Mouse (Mus musculus) c-Kit-positive CD71-negative TER-119-negative erythroid progenitor cells, embryonic 14.5 days (primary cell): ENCODE data around the gene Nrgn.

ENCODE experiments used
- DNase-seq: peaks from one replicate; pipeline ENCODE4 v3.0.0-alpha.2; 2013; ENCODE audit warnings: low read depth

Gene Nrgn

DNA sequence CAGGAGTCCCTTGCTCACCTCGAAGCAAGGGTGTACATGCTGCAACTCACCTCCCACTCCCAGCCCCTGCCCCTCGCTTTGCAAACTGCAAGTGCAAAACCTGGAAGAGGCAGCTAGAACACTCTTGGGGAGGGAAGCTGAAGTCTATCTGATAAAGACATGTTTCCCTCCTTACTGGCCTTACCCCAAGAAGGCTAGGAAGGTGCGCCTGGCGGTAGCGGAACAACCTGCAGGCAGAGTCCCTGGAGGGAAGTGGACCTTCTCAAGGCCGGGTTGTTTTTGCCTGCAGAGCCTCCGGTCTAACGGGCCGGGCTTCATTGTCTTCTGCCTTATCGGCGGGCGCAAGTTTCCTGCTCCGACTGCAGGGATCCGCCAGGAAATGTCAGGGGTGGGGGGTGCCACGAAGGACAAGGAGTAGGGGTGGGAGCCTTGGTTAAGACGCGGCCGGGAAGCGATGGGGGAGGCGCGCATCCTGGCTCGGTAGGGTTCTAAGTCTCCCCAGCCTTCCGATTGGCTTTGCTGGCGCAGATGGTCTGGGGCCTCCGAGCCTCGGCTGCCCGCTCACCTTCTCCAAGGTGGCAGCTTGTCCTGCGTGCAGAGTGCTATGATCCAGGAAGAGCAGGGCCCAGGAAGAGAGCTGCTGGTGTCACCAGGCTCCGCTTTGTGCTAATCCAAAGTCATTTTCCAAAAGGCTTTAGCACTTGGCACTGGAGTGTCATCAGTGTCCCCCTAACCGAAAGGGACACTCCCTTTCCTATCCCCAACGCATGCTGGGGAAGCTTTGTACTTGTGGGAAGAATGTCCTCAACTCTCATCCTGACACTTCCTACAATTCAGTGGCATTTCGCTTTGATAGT lies 22.4 kb downstream of the Nrgn start:
- DNase-seq, result no peak

DNA sequence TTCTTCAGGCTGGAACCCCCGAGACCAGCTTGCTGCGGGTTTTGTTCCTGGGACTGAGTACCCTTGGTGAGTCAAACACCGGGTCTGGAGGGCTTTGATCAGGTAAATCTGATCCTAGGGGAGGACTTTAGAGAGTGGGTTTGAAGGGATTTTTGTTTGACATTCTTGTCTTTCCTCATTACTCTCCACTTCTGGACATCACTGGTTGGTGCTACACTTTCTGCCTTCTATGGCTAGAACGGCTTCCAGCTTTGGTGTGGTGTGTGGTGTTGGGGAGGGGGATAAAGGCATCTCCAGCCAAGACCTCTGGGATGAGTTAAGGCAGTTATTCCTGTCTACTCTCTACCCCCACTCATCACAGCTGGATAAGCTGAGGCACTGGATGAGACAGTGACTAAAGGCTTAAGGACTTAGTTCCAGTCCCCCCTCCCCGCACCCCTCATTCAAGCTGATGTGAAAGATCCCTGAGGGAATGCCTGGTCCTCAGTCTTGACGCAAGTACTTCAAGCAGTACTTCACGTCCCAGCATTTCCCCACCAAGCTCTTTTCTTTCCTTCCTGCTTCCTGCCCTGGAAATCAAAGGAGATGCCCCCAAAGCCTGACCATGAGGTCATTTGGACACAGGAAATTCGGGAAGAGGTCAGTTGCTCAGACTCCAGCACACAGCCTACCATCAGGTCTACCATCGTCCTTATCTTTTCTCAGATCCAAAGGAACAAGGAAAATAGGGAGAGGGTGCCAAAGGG lies 24.3 kb downstream of the Nrgn start:
- DNase-seq, result no peak

DNA sequence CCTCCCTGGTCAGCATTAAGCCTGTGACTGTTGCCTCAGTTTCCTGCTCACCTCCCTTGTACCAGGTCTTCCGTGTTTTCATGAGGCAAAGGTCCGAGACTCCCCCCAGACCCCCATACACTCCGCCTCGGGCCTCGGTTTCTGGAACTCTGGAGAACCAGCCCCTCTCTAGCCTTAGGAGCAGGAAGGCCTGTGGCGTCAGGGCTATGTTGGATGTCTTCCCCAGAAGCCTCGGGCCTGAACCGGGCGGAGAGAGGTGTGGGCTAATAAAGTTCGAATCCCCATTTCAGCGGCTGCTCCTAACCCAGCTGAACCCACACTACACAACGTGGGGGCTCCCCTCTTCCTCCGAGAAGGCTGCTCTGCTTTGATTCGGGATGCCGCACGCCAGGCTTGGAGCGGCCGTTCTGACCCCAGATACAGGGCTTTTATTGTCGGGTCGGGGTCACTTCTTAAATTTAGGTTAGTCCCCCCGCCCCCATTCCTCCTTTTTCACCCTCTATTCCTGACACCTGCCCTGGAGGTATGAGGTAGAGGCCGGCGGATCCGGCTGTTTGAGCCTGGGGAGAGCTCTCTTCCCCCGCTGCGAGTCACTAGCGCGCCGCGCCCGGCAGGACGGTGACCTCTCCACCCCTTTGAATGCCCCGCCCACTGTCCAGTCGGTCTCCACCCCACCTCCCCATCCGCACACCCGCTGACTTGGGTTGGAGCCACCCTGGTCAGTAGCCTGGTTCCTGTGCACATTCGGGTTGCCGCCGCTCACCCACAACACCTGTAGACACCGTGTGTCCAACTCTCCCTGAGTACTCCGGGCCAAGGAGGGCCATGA lies 25.1 kb downstream of the Nrgn start, which contains the start of gene Esam:
Esam (plus strand) TSS at position 683 of the 829 bp plus-strand sequence.
- DNase-seq, result no peak

DNA sequence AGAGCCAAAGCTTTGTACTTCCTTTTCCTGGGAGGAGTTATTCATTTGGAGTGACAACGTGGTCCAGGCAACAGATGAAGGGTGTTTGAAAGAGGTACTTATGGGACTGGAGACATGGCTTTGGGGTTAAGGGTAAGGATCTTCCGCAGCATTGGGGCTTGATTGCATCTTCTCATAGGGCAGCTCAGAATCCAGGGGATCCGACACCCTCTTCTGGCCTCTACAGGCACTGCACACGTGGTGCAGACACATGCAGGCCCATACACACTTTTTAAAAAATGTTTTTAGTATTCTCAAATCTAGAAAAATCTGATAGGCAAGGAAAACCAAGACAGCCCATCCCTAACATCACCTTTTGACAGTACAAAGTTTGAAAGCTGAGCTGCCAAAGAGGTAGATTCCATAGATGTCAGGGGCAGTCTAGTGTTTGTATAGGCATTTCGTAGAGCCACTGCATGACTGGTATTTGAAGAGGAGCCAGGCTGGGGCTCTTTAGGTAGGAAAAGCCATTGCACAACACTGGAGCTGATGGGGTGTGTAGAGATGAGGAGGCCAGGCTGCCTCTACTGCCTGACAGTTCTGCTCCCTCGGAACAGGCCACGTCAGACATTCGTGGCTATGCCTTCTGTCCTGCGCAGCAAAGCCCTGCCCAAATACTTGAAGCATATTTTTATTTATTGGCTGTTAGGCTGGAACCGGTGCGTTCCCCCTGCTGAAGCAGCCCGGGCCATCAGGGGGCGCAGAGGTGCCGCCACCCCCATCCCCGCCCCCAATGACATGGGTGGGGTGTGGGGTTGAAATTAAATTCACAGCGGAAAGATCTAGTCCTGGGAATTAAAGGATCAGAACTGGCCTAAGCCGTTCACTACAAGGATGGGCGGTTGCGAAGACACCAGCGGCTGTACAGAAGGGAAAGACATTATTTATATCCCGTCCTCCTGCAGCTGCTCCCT lies 26.0 kb downstream of the Nrgn start:
- DNase-seq, result no peak

DNA sequence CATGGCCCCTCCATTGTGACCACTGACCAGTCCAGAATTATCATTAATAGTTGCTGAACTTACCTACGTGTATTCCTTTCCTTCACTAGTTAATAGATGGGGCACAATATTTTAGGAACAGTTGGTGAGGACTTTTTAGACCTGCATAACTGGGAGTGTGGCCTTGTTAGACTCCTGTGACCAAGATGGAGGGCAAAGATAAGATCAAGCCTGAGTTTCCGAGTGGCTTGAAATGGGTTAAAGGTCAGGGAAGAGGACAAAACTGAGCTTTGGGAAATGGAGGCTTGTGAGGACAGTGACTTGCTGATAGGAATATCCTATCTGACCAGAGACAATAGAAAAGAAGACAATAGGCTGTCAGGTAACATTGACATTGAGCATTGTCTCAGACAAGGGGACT lies 27.2 kb downstream of the Nrgn start:
- no peak for DNase-seq

DNA sequence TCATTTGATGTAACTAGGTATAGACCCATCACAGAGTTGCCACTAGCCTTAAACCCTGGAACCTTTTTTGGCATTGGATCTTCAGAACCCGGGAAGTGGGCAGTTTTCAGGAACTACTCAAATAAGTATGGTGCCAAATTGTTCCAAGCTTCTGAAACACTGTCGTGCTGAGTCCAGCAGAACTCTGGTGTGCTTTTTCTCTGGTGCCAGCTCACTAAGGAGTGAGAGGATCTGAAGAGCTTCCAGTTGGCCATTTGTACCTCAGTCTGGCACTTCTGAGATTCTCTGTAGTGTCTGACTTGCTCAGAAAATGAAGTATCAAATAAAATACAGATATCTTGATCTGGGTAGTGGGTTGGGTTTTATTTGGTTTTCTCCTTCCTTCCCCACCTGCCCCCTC lies 32.7 kb downstream of the Nrgn start:
- no peak for DNase-seq

DNA sequence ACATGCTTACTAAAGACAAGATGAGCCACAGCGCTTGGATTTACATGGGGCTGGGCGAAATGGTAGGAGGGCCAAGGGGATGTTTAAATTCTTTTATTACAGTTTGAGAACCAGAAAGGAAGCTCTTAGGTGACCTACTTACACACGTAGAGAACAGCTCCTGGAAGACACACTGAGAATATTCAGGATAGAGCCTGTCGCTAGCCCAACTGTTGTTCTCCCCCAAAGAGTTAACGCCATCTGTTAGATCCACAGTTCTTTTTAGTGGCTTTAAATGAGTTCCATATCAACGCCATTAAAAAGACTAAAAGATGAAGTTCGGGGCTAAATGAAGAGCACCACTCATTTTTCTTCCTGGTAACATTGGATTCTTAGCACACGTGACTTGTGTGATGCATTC lies 33.7 kb downstream of the Nrgn start:
- DNase-seq, result no peak

DNA sequence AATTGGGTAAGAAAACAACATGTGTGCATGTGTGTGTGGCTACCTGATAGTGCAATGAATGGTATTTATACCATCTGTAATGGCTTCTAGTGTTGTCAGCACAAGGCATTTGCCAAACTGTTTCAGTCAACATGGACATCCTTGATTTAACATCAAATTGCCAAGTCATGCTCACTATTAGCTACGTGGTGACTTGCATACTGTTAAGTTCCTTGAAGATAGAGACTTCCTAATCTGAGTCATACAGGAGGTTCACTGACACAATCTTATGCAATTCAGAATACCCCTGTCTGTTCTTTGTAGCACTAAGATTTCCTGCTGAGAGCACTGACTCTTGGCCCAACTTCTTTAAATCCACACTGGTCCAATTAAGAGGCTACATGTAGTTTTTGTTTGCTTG lies 35.2 kb downstream of the Nrgn start:
- no peak for DNase-seq

DNA sequence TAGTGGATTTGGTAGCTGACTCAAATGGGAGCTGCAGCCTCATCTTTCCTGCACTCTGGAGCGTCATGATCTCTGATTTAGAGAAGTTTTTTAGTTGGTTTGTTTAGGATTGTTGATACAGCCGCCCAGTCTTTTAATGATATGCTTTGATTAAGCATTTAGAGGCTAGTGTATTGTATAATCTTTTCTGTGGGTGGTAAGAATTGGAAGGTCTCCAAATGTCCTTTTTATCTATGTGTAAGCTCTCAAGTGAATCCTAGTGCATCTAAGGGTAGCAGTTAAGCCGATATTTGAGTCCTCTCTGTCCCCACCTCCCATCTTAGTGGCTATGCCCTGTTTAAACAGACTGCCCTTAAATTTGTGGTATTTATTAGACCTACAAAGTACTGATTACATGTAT lies 38.2 kb downstream of the Nrgn start:
- no peak for DNase-seq

DNA sequence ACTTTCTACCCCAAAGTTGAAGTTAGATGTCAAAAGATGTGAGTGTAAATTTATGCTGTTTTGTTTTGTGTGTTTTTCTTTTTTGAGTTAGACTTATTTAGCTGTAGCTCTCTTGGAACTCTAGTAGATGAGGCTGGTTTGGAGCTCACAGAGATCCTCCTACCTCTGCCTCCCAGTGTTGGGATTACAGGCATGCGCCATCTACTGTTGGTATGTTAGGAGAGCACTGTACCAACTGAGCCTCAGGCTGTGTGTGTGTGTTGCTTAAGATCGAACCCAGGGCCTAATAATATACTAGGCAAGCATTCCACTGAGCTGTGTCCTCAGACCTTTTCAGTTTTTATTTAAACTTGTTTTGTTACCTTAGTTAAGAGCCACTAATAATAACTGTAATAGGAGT lies 40.6 kb downstream of the Nrgn start:
- no peak for DNase-seq

DNA sequence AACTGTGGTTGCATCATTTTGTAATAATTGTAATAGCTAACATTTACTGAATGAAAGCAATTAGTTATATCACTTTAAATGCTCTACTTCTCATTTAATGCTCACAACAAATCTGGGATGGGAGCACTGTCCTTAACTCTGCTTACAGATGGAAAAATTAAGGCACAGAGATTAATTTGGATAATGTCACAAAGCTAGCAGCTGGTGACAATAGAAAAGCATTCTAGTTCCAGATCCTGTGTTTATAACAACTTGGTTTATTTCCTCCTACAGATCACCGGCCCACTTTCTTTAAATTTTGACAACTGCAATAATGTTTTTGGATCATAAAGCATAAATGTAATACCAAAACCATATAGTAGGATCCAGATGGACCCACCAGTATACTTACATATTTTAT lies 46.7 kb downstream of the Nrgn start:
- DNase-seq, result no peak

DNA sequence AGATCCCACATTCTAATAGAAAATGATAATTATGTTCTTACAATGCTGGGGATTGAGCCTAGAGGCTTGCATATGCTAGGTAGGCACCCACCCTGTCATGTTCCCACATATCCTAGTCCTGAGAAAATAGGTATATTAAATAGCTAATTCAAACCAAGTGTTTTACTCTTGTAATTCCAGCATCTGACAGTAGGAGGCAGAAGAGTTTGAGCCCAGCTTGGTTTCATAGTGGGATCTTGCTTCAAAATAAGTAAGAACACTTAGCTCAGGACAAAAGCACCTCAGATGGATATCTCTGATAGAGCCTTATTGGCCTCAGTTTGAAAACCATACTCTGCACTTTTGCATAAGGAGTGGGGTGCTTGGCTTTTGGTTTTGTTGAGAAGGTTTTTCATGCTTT lies 48.4 kb downstream of the Nrgn start:
- no peak for DNase-seq

DNA sequence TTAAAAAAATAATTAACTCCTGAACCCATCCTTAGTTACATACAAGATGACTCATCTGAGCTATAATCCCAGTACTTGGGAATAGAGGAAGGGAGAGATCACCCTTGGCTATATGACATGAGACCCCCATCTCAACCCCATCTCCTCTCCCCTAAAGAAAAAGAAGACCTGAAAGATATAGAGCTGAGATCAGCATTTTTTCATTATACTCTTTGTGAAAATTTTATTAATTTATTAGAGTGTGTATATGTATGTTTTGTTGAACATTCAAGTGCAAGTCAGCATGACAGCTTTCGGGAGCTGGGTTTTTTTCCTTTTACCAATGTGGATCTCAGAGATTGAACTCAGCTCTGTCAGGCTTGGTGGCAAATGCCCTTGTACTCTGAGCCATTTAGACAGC lies 51.5 kb downstream of the Nrgn start:
- DNase-seq, result no peak

DNA sequence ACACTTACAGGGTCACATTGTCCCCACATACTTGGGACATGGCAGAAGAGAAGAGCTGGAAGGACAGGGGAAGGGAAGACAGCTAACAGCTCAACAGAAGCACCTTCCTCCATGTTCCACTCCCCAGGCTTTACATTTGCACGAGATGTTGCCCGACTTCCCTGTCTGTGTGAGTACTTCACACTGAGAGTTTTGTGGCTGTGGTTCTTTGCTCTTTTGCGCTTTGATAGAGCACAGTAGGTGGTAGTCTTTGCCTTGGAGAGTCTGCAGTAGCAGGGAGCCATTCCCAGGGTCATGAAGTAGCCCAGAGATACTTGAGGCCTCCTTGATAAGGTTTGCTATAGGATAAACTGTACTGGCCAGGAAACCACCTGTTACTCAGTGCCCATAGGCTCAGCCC lies 52.5 kb downstream of the Nrgn start:
- DNase-seq, result no peak

DNA sequence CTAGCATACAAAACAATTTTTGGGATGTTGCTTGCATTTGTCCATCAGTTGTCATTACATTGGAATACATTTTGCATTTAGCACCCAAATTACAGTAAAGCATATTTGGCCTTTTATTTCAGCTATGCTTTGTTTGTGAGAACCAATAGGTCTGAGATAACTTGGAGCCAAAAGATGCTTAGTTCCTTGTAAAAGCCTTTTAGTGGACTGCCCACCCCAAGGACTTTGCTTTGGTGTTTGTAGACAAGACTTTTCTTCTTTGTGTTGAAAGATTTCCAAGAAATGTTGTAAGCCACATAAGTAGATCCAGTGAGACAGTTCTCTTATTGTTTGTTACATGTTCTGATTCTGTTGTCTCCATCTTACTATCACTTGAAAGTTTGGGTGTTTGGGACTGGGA lies 56.4 kb downstream of the Nrgn start:
- no peak for DNase-seq

DNA sequence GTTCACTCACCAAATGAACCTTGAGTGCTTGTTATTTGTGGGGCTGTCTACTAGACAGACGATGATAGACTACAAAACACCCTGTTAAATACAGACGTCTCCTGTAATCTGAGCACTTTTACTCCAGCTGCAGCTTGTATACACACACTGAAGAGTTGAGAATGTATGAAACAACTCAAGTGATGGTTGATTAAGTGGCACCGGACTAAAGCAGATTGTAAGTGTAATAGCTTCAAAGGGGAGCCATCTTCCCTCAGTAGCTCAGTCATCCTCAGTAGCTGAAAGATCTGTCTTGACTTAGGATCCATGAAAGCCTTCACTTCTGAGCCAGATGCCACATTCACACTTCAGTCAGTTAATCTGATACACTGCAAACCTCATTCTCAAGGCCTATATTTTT lies 56.9 kb downstream of the Nrgn start:
- DNase-seq, result no peak
